Mouse (Mus musculus) bone marrow, adult 2 months (tissue): ENCODE measurements around the gene Hepacam2. TPM values are rescaled to one million over a fixed set of nuclear protein-coding genes. Genes with fewer than 3 reads are reported as not detected.
A peak's percentile ranks its signal among the peaks of the same experiment; 100 is the strongest.

Experiments
- H3K27ac ChIP-seq: fragments of 200-500 bp; 2 replicates; pipeline ENCODE4 v1.5.1; 2012; ENCODE audit warnings: low read depth, mild to moderate bottlenecking, control low read depth, inconsistent platforms, low read length; ENCODE audit not compliant: control insufficient read depth, poor library complexity, insufficient read depth
- H3K4me1 ChIP-seq: fragments of 200-500 bp; 2 replicates; pipeline ENCODE4 v1.6.1; 2011; ENCODE audit warnings: low read length; ENCODE audit not compliant: control insufficient read depth, insufficient read depth
- H3K4me3 ChIP-seq: fragments of 200-500 bp; replicated peaks from 2 replicates; pipeline ENCODE3; 2011; ENCODE audit warnings: mild to moderate bottlenecking, low read depth, low read length, control low read depth; ENCODE audit not compliant: control insufficient read depth
- CTCF ChIP-seq: fragments of 200-500 bp; IDR thresholded peaks from 2 replicates; pipeline ENCODE4 v1.5.1; 2011; ENCODE audit warnings: low read length, control low read depth; ENCODE audit not compliant: control insufficient read depth, insufficient read depth
- POLR2A ChIP-seq: fragments of 200-500 bp; IDR thresholded peaks from 2 replicates; pipeline ENCODE4 v1.6.1; 2011; ENCODE audit warnings: low read depth, mild to moderate bottlenecking, control low read depth, low read length, borderline replicate concordance; ENCODE audit not compliant: control insufficient read depth
- WGBS: fragments of 180-500 bp; shearing (Covaris S2); methylation state at CpG from one replicate; pipeline ENCODE4 v1.1.7; 2018; 5-methylcytosine and 5-hydroxymethylcytosine counted together
- polyA plus RNA-seq: library from polyadenylated mRNA; stranded (reverse); fragments of >200 nt; gene quantifications from 2 replicates; pipeline ENCODE4 v1.2.4, GENCODE M21; 2011; ENCODE audit warnings: low replicate concordance; ENCODE audit not compliant: missing spikeins, insufficient read depth, insufficient read length

Hepacam2 gene
- not detected in 2 replicates for polyA plus RNA-seq

DNA sequence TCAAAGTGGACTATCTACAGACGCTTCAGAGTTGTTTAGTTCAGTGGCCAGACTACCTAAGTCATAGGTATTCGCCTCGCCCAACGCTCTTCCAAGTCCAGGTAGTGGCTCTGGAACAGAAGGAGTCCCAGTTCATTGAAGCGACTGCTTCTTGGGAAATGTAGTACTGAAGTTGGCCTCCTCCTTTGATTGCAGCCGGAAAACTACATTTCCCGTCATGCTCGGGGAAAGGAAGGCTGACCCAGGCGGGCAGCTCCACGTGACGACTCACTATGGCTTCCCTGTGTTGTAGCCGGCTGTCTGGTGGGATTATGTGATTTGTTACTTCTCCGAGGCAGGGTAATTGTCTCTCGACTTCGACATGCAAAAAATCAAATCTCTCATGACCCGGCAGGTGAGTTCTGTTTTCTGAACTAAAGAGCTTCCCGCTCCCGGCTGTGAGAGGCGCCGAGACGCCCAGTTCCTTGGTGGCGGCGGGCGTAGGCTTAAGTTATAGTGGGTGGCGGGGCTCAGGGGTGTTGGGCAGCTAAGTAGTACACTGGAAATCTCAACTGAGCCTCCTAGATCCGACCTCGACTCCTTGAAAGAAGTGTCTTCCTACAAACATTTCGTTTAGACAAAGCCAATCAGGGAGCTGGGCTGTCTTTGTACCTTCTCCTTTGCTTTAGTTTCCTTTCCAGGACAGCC, at the start of gene Hepacam2, which contains the start of gene Vps50:
Gene Hepacam2, minus strand, starts transcription at position 137 of the 687 bp plus-strand sequence.
Gene Vps50, plus strand, starts transcription at position 221 of the 687 bp plus-strand sequence.
- no peak within 1 kb of the TSS for H3K27ac ChIP-seq
- 3% methylated on average over 28 of the region's 28 CpGs for WGBS
- TF ChIP-seq CTCF (no peak), POLR2A (no peak)

DNA sequence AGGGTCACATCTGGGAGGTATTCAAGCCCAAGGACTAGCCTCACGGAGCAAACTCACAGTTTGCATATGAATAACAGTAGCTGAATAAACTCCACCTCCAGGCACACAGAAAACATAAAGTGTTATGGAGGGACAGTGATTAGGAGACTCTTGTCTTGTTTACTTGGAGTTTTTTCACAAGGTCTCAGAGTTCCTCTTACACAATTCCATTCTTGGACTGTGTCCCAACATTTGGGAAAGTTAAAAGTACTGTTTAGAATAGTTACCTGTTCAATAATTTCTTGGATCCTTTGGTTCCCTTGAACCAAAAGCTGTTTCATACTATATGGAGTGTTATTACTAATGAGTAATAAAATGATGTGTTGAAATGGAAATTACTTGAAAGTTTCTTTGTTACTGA, 46.9 kb upstream of the Hepacam2 start:
- Histone ChIP-seq H3K4me3 (no peak overlapping the region), H3K27ac (no peak overlapping the region), H3K4me1 (no peaks in the 10 kb centered on the region)
- 81% methylated on average over 1 of the region's 1 CpGs for WGBS
- TF ChIP-seq POLR2A (no peak), CTCF (no peak)

More for the DNA sequence above, at the start of gene Hepacam2, which contains the start of gene Vps50:
- H3K4me1 ChIP-seq = peaks cover 1% of the 10 kb centered on the region; the same call in 1 of the 2 replicates
- H3K4me3 ChIP-seq = peak within 1 kb of the TSS; percentile 73

DNA sequence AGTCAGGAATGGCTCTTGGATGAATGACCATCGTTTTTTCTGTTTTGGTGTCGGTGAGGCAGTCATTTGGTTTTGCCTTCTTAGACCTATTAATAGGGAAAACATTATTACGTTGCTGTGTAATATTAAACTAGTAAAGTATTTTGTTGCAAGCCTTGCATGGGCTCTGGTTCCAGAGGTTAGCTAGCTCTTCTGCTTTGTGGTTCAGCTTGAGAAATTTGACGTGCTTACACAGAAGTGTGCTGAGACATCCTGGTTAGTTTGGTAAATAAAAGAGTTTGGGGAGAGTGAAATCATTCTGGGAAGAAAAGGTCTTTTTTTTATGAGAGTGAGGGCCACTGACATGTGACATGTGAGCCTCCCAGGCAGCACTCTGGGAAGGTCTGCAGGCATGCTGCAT, 45.8 kb upstream of the Hepacam2 start:
- no peak overlapping the region for H3K4me3 ChIP-seq
- WGBS = 79% methylated on average over 4 of the region's 4 CpGs
- TF ChIP-seq POLR2A (no peak), CTCF (no peak)
- H3K4me1 ChIP-seq = no peaks in the 10 kb centered on the region
- no peak overlapping the region for H3K27ac ChIP-seq

DNA sequence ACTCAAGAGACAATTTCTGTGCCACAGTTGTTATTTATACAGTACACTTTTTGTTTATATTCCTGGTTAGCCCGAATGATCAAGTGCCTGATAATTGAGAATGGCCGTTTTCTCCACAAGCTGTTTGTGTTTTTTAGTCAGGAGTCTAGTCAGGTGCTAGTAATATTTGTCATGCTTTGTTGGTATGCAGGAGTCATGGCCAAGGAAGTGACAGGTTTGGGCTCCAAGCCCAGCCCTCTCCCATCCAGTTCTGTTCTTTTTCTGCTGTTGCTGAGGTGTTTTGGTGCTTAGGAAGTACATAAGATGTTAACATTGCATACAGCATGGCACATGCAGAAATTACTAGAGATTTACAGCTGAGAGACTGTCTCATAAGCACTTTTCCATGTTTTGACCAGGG, 41.4 kb upstream of the Hepacam2 start:
- no peaks in the 10 kb centered on the region; the same call in 1 of the 2 replicates for H3K4me1 ChIP-seq
- 87% methylated on average over 2 of the region's 2 CpGs for WGBS
- no peak overlapping the region for H3K27ac ChIP-seq
- TF ChIP-seq CTCF (no peak), POLR2A (no peak)
- no peak overlapping the region for H3K4me3 ChIP-seq

DNA sequence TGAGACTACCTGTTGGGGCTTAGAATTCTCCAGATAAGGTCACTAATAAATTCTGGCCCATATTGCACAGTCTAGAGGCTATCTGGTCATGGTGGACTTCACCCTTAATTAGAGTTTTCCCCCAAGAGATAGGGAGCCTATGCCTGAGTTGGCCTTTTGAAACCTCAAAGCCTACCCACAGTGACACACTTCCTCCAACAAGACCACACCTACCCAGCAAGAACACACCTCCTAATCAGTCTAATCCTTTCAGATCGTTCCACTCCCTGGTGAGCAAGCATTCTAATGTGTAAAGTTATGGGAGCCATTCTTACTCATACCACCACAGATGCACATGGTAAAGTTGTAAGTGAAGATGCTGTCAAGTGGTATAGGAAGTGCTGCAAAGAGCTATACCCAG, 38.0 kb upstream of the Hepacam2 start:
- Histone ChIP-seq H3K27ac (no peak overlapping the region), H3K4me3 (no peak overlapping the region), H3K4me1 (no peaks in the 10 kb centered on the region; the same call in 1 of the 2 replicates)
- TF ChIP-seq POLR2A (no peak), CTCF (no peak)
- 13% methylated on average over 1 of the region's 1 CpGs for WGBS

DNA sequence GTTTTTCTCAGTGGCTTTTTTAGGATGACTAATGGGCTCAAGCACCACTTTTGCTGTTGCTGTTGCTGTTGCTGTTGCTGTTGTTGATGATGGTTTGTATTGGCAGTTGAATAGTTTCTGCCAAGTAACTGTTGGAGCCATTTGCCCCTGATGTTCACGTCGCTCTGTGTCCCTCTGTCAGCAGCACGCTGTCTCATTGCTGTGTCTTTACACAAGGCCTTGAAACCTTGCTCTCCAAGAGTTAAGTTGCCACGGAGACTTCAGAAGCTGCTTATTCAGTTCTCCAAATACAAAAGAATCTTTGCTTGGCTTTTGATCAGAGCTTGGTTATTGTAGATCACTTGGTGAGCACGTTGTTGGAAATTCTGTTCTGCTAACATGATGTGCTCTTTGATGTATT, 33.3 kb upstream of the Hepacam2 start:
- no peaks in the 10 kb centered on the region; the same call in 1 of the 2 replicates for H3K4me1 ChIP-seq
- TF ChIP-seq CTCF = no peak
- no peak for TF ChIP-seq POLR2A
- H3K27ac ChIP-seq = no peak overlapping the region
- 94% methylated on average over 5 of the region's 5 CpGs for WGBS
- H3K4me3 ChIP-seq = no peak overlapping the region

DNA sequence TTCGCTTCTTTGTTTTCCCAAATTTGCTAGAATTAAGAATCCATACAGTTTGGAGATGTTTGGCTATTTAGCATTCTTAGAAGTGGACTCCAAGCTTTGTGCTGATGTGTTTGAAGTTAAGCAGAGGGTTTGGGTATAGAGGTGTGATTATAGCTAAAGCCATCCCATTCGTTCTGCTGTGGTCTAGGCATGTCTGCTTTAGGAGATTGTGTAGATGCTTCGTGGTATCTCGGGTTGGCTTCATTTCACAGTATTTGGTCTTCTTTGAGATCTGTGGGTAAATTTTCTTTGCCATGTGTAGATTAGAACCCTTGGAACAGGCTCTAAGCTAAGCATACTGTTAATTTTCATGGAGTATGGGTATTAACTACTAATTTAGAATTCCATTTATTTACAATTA, 30.1 kb upstream of the Hepacam2 start:
- TF ChIP-seq POLR2A = no peak
- no peak for TF ChIP-seq CTCF
- 71% methylated on average over 4 of the region's 4 CpGs for WGBS
- Histone ChIP-seq H3K4me3 (no peak overlapping the region), H3K27ac (no peak overlapping the region), H3K4me1 (no peaks in the 10 kb centered on the region)

DNA sequence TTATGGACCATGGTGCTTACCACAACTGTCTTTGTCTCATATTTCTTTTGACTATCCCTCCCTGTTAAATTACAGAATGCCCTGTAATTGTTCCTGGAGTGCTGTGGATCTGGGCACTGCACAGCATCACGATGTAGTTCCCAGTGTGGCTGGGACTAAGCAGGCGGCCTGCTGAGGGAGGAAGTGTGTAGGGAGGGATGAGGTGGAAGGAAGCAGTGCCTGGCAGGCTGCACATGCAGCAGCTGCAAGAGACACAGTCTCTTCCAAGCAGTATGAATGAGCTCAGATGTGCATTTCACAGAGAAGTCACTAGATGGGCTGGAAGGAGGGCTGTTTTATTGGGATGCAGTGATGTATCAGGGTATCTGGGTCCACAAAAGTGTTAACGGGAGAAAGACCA, 14.5 kb upstream of the Hepacam2 start:
- Histone ChIP-seq H3K4me3 (no peak overlapping the region), H3K4me1 (no peaks in the 10 kb centered on the region; the same call in 1 of the 2 replicates), H3K27ac (no peak overlapping the region)
- 42% methylated on average over 3 of the region's 3 CpGs for WGBS
- TF ChIP-seq POLR2A = no peak
- no peak for TF ChIP-seq CTCF
